Mouse (Mus musculus) lung, postnatal 0 days (tissue): ENCODE results near the gene Gpc5. TPM values are rescaled to one million over a fixed set of nuclear protein-coding genes. Genes with fewer than 3 reads are reported as not detected.

Experiments
- ATAC-seq: fragments of 200-750 bp; cut with Nextera tagmentation; 2 replicates; pipeline ENCODE4 v1.8.0; 2017; ENCODE audit warnings: moderate library complexity
- DNase-seq: peaks from one replicate; pipeline ENCODE4 v3.0.0-alpha.2; 2016; ENCODE audit warnings: low spot score
- H3K27ac ChIP-seq: fragments of 300-500 bp; sonication (generic); 2 replicates; pipeline ENCODE4 v1.5.1; 2014; ENCODE audit warnings: antibody characterized with exemption, mild to moderate bottlenecking, low read length, mixed read lengths
- H3K27me3 ChIP-seq: fragments of 300-500 bp; sonication (generic); replicated peaks from 2 replicates; pipeline ENCODE4 v1.6.1; 2014; ENCODE audit warnings: low read length, mixed read lengths; ENCODE audit not compliant: insufficient read depth
- H3K36me3 ChIP-seq: fragments of 300-500 bp; sonication (generic); 2 replicates; pipeline ENCODE4 v1.6.1; 2014; ENCODE audit warnings: low read length, mixed read lengths; ENCODE audit not compliant: insufficient read depth
- H3K4me1 ChIP-seq: fragments of 300-500 bp; sonication (generic); 2 replicates; pipeline ENCODE4 v1.6.1; 2014; ENCODE audit warnings: antibody characterized with exemption, low read depth, low read length, mixed read lengths; ENCODE audit not compliant: insufficient read depth
- H3K4me2 ChIP-seq: fragments of 300-500 bp; sonication (generic); replicated peaks from 2 replicates; pipeline ENCODE4 v1.6.1; 2014; ENCODE audit warnings: low read depth, mild to moderate bottlenecking, low read length, moderate library complexity, mixed read lengths
- H3K4me3 ChIP-seq: fragments of 300-500 bp; sonication (generic); 2 replicates; pipeline ENCODE4 v1.5.1; 2014; ENCODE audit warnings: low read depth, low read length
- H3K9ac ChIP-seq: fragments of 300-500 bp; sonication (generic); replicated peaks from 2 replicates; pipeline ENCODE4 v1.6.1; 2014; ENCODE audit warnings: low read depth, mild to moderate bottlenecking
- H3K9me3 ChIP-seq: fragments of 300-500 bp; sonication (generic); 2 replicates; pipeline ENCODE4 v1.6.1; 2016; ENCODE audit warnings: low read length, mixed read lengths
- CTCF ChIP-seq: IDR thresholded peaks from 2 replicates; pipeline ENCODE4 v1.5.1; 2016; ENCODE audit warnings: antibody characterized with exemption, mild to moderate bottlenecking
- EP300 ChIP-seq: IDR thresholded peaks from 2 replicates; pipeline ENCODE4 v1.6.1; 2016; ENCODE audit warnings: antibody characterized with exemption, mild to moderate bottlenecking, control low read depth
- WGBS: fragments of 180-500 bp; shearing (Covaris S2); extraction: QIAGEN DNeasy Blood & Tissue Kit; methylation state at CpG from one replicate; pipeline ENCODE4 v1.1.7; 2014; 5-methylcytosine and 5-hydroxymethylcytosine counted together
- polyA plus RNA-seq: library from polyadenylated mRNA; unstranded; fragments of >200 nt; fragmentation: Nextera tagmentation; extraction: Ambion mirVana; gene quantifications from 2 replicates; pipeline ENCODE4 v1.2.1, GENCODE M21; 2015

Gene Gpc5
- polyA plus RNA-seq, 1 experiment from 2014 or later, result 0.16 TPM

DNA sequence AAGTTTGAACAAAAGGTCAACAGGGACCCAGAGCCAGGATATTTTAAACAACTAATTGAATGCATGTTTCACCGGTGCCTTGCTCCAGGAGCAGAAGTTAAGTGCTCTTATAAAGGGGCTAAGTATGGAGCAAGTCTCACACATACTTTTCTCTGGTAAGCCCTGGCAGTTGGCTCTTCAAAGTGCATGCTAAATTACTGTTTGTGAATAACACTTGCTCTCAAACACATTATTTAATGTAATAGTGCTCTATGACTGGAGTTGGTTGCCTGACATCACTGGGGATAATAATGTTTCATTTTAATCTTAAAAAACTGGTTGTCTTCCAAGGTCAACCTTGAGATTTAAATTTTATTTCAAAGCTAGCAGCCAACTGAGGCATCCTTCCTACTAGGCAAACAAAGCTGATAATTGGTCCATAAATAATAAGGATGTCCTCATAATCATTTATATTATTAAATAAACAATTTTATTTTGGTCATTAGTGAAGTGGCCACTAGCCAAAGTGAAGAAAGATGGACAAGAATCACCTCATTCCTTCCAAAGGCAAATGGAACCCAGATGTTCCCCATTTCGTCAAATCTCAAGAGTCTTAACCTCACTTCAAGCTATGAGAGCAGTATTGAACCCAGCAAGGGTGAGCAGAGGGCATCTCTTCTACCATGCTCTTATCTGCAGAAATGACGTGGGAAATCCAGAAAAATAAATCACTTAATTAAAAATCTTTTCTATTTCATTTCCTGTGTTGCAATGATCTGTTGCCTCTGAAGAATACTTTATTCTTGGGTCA is 488.6 kb downstream of the Gpc5 start:
- Histone ChIP-seq H3K9me3 (no peaks in the 10 kb centered on the region), H3K27ac (no peak overlapping the region), H3K4me2 (no peak overlapping the region), H3K4me1 (no peaks in the 10 kb centered on the region), H3K36me3 (no peaks in the 10 kb centered on the region), H3K4me3 (no peak overlapping the region), H3K9ac (no peak overlapping the region), H3K27me3 (no peaks in the 10 kb centered on the region)
- WGBS, result 36% methylated on average over 3 of the region's 3 CpGs
- TF ChIP-seq CTCF (no peak), EP300 (no peak)
- DNase-seq, result no peak
- no peak for ATAC-seq

DNA sequence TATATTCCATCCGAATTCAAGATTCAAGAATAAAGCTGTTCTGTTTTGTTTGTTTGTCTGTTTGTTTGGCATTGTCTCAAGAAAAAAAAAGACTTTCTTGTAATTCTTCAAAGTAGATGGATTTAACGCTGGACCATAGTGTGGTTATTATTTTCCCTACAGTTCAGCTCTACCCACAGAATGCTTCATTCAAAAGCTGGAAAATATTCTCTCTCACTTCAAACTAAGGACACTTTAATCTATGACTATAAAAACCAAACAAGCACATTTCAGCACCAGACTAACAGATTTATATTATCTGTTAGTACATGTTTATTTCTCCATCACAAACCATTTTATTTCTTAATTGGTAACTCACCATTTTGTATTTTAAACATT is 489.2 kb downstream of the Gpc5 start:
- no peak for ATAC-seq

DNA sequence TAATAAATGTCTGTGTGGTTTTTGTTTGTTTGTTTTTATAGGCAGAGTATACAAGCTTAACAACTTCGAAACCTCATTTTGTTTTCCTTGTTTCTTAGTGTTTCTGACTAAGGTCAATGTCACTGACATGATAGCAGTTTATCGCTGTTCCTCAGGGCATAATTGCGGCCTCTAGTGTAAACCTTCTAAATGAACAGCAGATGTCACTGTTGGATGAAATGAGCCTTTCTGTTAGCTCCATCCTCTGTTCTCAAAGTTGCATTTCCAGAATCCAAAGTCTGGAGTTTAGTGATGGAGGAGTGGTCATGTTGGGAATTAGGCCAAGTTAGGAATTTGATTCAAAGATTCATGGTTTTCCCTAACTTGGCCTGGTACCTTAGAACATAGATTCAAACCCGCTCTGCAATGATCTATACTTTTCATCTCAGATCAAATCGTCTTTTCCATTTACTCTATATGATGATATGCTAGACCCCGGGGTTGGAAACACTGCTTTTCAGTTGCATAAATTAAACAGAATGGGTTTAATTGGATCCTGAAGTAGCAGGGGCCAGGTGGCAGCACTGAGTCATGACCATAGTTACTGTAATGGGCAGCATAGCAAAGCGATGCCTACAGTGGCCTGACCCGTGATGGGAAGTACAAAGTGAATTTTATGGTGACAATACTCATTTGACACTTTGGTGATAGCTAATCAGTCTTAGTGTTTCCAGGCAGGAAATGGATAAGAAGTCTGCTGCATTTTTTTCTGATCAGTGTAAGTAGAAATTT is 508.4 kb downstream of the Gpc5 start:
- Histone ChIP-seq H3K4me2 (no peak overlapping the region), H3K4me1 (no peaks in the 10 kb centered on the region), H3K27me3 (no peaks in the 10 kb centered on the region), H3K27ac (no peak overlapping the region), H3K9me3 (no peaks in the 10 kb centered on the region), H3K4me3 (no peak overlapping the region), H3K36me3 (no peaks in the 10 kb centered on the region), H3K9ac (no peak overlapping the region)
- no peak for DNase-seq
- 61% methylated on average over 8 of the region's 8 CpGs for WGBS
- ATAC-seq, result no peak
- TF ChIP-seq EP300, result no peak
- peak; percentile 51 for TF ChIP-seq CTCF

More for the DNA sequence above, 489.2 kb downstream of the Gpc5 start:
- no peak overlapping the region for H3K9ac ChIP-seq
- H3K27me3 ChIP-seq, result no peaks in the 10 kb centered on the region
- TF ChIP-seq EP300 (no peak), CTCF (no peak)
- no peaks in the 10 kb centered on the region for H3K4me1 ChIP-seq
- WGBS, result 50% methylated on average over 2 of the region's 2 CpGs
- no peaks in the 10 kb centered on the region for H3K9me3 ChIP-seq
- no peak overlapping the region for H3K27ac ChIP-seq
- no peak overlapping the region for H3K4me3 ChIP-seq
- no peak overlapping the region for H3K4me2 ChIP-seq
- DNase-seq, result no peak
- H3K36me3 ChIP-seq, result no peaks in the 10 kb centered on the region

DNA sequence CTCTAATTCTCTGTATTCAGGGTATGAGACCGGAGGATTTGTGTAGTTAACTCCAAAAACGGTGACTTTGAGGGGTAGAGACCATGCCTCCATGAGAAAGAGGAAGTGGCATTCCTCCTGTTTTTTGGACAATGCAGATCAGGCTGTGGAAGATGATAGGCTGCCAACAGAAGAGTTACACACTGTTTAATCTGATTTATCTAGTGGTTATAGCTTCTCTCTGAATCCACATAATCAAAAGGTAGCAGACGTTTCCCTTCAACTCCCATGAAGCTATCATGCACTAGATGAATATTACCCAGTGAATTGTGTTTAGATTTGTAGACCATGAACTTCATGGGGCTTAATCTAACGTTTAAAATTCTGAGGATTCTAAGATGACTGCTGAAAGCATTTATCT is 522.1 kb downstream of the Gpc5 start:
- no peak for DNase-seq
- Histone ChIP-seq H3K36me3 (no peaks in the 10 kb centered on the region), H3K4me3 (no peak overlapping the region), H3K27me3 (no peaks in the 10 kb centered on the region), H3K27ac (no peak overlapping the region), H3K4me2 (no peak overlapping the region), H3K9me3 (no peaks in the 10 kb centered on the region), H3K9ac (no peak overlapping the region), H3K4me1 (no peaks in the 10 kb centered on the region)
- WGBS, result 60% methylated on average over 4 of the region's 4 CpGs
- TF ChIP-seq CTCF, result no peak
- no peak for TF ChIP-seq EP300
- no peak for ATAC-seq

DNA sequence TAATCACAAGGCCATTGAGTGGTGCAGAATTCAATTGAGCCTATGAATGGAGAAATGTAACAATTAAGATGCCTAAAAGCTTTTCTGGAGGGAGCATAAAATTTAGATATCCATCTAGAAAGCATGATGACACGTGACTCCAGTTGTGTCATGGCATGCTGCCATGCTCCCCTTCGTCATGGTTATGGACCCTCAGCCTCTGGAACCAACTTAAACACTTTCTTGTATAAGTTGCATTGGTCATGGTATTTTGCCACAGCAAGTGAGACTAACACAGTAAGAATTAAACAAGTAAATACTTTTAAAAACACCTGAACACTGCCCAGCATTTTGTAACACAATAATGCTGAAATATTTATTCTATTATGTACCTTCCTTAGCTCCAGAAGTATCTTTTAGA is 524.3 kb downstream of the Gpc5 start:
- Histone ChIP-seq H3K27me3 (no peaks in the 10 kb centered on the region), H3K27ac (no peak overlapping the region), H3K36me3 (no peaks in the 10 kb centered on the region), H3K9me3 (no peaks in the 10 kb centered on the region), H3K4me3 (no peak overlapping the region), H3K4me2 (no peak overlapping the region), H3K9ac (no peak overlapping the region), H3K4me1 (no peaks in the 10 kb centered on the region)
- DNase-seq (no peak), ATAC-seq (no peak)
- WGBS, result 43% methylated on average over 2 of the region's 2 CpGs
- TF ChIP-seq EP300 (no peak), CTCF (no peak)

DNA sequence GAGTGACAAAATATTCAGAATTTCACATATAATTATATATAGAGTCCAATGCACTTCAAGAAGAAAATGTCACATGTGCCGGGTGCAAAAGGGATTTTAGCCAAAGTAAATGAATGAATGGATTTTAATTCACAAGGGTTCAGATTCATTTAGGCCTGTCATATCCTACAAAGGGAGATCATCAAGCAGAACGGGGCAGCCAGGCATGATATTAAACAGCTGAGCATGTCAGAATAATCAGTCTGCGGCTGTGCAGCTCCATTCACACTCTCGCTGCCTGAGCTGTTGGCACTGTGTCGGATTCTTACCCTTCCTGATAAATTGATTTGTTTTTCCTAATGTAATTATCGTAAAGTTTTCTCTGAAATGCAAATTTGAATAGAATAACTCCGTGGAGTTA is 524.8 kb downstream of the Gpc5 start:
- Histone ChIP-seq H3K9me3 (no peaks in the 10 kb centered on the region), H3K27me3 (no peaks in the 10 kb centered on the region), H3K4me1 (no peaks in the 10 kb centered on the region), H3K9ac (no peak overlapping the region), H3K4me2 (no peak overlapping the region), H3K27ac (no peak overlapping the region), H3K36me3 (no peaks in the 10 kb centered on the region), H3K4me3 (no peak overlapping the region)
- ATAC-seq (no peak), DNase-seq (no peak)
- 59% methylated on average over 7 of the region's 7 CpGs for WGBS
- no peak for TF ChIP-seq CTCF
- no peak for TF ChIP-seq EP300
